Mouse (Mus musculus) thymus, postnatal 10 days (tissue): Measurements from ENCODE around the gene Mtmr12.
"Not testable (repeated sequence)": the region's sequence is repeated elsewhere in the genome, so short reads cannot be mapped to it uniquely, and the experiment has no call there.

Experiments used
- DNase-seq, 2 experiments: peaks; one replicate each; pipeline ENCODE4 v3.0.0; 2021; ENCODE audit warnings: low spot score in 2 of 2

The Mtmr12 gene

GRCm38 (mm10) chr15:12204319-12205159 is at the start of gene Mtmr12:
Gene Mtmr12 (plus strand): TSS chr15:12205028.
- DNase-seq, result peak; percentile 100

GRCm38 (mm10) chr15:12178126-12178525 is 26.7 kb upstream of the Mtmr12 start:
- DNase-seq, result no peak

- DNase-seq, result not testable (repeated sequence)
Measured at GRCm38 (mm10) chr15:12181181-12181805, 23.5 kb upstream of the Mtmr12 start.

- DNase-seq, result no peak
Measured at GRCm38 (mm10) chr15:12193880-12194816, 10.7 kb upstream of the Mtmr12 start.

- no peak for DNase-seq
Measured at GRCm38 (mm10) chr15:12194817-12195735, 9.8 kb upstream of the Mtmr12 start.

GRCm38 (mm10) chr15:12195966-12196365 is 8.9 kb upstream of the Mtmr12 start:
- no peak for DNase-seq

- peak; percentile 33 to 73 for DNase-seq
Measured at GRCm38 (mm10) chr15:12196410-12197191, 8.2 kb upstream of the Mtmr12 start.

- no peak for DNase-seq
Measured at GRCm38 (mm10) chr15:12197361-12197760, 7.5 kb upstream of the Mtmr12 start.

- no peak for DNase-seq
Measured at GRCm38 (mm10) chr15:12200021-12200420, 4.8 kb upstream of the Mtmr12 start.

- no peak for DNase-seq
Measured at GRCm38 (mm10) chr15:12201856-12202255, 3.0 kb upstream of the Mtmr12 start.

- no peak for DNase-seq
Measured at GRCm38 (mm10) chr15:12202456-12202855, 2.4 kb upstream of the Mtmr12 start.

- DNase-seq, result not testable (repeated sequence)
Measured at GRCm38 (mm10) chr15:12203008-12203407, 1.8 kb upstream of the Mtmr12 start.

GRCm38 (mm10) chr15:12203512-12204318 is 1.1 kb upstream of the Mtmr12 start:
- no peak for DNase-seq

- no peak for DNase-seq
Measured at GRCm38 (mm10) chr15:12205160-12205901, 503 bp downstream of the Mtmr12 start.

GRCm38 (mm10) chr15:12205902-12206645 is 1.2 kb downstream of the Mtmr12 start:
- no peak for DNase-seq

GRCm38 (mm10) chr15:12206646-12207222 is 1.9 kb downstream of the Mtmr12 start:
- no peak for DNase-seq

- DNase-seq, result no peak
Measured at GRCm38 (mm10) chr15:12207556-12208090, 2.8 kb downstream of the Mtmr12 start.
